Mouse (Mus musculus) R1 (cell line): ENCODE results near the gene 4930544G11Rik.
A peak's percentile ranks its signal among the peaks of the same experiment; 100 is the strongest.

Experiments
- DNase-seq: peaks from one replicate; pipeline ENCODE4 v3.0.0-alpha.2; 2018; ENCODE audit warnings: low read depth, low spot score

The 4930544G11Rik gene

DNA sequence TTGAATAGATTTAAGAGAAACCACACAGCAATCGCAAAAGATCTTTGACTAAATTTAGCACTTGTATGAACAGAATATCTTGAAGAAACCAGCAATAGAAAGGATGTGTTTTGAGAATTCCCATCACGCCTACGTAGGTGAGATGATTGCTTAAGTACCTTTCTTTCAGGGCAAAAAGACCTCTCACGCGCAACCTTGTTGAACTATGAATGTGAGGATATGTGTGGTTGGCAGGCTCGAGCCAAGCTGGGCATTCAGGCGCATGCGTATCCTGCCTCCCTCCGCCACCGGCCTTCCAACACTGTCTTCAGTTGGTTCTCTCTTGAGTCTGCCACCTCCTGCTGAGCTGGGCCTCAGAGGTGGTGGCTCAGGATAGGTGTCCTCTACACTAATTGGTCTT is at the start of gene 4930544G11Rik:
4930544G11Rik (plus strand) TSS at position 301 of the 400 bp plus-strand sequence.
- DNase-seq, result no peak

GRCm38 (mm10) chr6:65906657-65907182 is 45.7 kb upstream of the 4930544G11Rik start:
- no peak for DNase-seq

- no peak for DNase-seq
These were observed 37.0 kb upstream of the 4930544G11Rik start for GRCm38 (mm10) chr6:65915421-65915820.

GRCm38 (mm10) chr6:65921703-65922102 is 30.7 kb upstream of the 4930544G11Rik start:
- DNase-seq, result no peak

GRCm38 (mm10) chr6:65923501-65924084 is 28.8 kb upstream of the 4930544G11Rik start:
- DNase-seq, result no peak

GRCm38 (mm10) chr6:65925737-65926333 is 26.6 kb upstream of the 4930544G11Rik start:
- no peak for DNase-seq

DNA sequence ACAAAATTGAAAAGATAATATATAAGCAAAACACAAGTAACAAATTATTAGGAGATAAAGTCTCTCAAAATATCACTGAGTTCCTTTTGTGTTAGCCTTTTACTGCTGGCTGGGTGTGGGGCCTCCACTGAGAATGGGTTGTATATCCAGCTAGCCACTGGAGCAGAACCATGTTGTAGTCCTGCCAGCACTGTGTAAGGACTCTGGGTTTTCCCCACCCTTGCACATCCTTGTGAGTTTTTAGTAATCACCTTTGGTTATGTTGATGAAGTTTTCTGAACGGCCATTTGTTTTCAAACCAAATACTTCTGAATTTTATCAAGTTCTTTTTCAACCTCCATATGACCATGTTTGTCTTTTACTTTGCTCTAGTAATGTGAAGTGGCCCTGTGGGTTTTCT is 21.9 kb upstream of the 4930544G11Rik start:
- no peak for DNase-seq

DNA sequence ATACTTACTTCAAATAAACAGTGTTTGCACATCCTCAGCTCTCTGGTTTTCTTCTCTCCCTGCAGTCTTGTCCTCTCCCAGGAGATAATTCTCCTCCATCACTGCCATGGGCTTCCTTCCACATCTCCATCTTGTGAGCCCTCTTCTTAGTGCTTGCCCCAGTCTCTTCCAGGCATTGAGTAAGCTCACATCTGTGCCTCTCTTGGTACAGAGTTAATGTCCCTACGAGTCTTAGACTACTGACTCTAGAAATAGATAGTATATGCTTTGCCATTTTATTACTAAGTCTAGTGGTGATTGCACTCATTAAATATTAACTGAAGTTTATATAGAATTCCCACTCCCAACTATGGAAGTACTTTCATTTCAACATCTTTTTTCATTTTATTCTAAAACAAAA is 19.6 kb upstream of the 4930544G11Rik start:
- peak; percentile 16 for DNase-seq

GRCm38 (mm10) chr6:65933177-65933576 is 19.2 kb upstream of the 4930544G11Rik start:
- DNase-seq, result peak; percentile 94

GRCm38 (mm10) chr6:65935566-65936281 is 16.7 kb upstream of the 4930544G11Rik start:
- no peak for DNase-seq

DNA sequence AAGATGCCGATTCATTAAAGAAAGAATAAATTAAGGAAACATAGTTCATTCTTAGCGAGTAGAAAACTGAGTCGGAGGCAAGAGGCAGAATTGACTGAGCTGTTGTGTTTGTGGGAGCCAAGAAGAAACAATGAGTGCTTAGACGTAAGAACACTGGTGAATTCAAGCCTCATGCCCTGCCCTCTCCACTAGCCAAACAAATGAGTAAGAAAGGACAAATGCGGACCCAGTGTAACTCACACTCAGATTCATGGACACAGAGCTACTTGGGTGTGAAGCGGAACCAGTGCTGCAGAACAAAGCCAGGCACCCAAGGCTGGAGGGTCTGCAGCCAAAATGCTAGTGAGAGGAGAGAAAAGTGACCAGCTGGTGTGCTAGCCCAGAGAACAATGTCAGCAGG is 1.9 kb upstream of the 4930544G11Rik start:
- DNase-seq, result no peak

DNA sequence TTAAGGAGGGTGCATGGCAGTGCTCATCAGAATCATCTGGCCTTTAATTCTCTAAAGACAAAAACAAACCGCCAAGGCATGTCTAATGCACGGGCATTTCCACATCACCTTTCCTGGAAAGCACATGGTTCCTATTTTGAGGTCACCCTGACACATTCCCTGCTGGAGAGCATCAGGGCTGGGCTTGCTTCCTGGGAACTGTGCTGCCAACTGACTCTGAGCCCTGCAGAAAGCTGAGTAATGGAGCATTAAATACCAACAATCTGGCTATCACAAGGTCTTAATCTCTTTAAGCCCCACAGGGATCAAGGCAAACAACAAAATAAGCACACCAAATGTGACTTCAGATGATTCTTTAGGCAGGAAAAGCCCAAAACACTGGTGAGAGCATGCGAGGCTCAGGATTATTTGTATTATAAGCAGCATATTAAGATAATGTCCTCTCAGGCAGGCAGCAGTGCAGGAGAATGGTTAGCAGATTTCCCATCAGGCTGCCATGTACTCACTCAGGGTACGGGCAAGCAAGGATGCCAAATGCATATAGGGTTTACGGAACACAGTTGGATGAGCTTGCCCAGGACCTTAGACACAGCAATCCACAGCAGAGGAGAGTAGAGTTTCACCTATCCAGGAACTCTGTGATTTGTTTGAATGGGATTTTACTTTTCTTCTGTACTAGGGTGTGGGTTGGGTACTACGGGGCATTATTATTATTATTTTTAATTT is 17.1 kb downstream of the 4930544G11Rik start:
- no peak for DNase-seq

DNA sequence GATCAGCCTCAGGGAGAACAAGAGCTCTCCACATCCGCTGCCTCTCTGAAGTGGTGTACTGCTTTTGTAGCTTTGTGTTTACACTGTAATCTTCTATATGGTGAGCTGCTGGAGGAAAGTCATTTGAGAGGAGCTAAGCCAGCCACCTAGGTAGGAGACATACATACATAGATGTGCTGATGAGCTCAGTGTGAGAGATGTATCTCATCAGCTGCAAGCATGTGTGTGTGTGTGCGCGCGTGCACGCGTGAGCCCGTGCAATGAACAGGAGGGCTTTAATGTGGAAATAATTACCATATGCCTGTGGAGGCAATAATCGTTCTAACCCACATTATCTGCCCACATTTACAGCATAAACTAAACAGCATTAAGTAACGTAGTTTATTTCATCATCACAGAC is 18.0 kb downstream of the 4930544G11Rik start:
- no peak for DNase-seq

GRCm38 (mm10) chr6:65992081-65992480 is 39.7 kb downstream of the 4930544G11Rik start:
- DNase-seq, result no peak

DNA sequence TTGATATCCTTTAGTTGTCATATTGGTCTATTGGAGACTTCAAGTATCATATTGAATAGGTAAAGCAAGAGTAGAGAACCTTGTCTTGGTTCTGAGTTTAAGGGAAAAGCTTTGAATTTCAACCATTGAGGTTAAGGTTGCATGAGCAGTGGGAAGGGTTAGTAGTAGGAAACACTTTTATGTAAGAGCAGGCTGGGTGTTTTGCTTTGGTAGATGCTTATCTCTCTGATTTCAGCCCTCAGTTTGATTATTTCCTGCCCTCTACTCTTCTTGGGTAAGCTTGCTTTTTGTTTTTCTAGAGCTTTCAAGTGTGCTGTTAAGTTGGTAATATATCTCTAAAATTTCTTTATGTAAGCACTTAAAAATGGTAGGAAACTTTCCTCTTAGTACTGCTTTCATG is 45.9 kb downstream of the 4930544G11Rik start:
- DNase-seq, result no peak
